Mouse (Mus musculus): Measurements from ENCODE around the gene Cadps.
"Not testable (repeated sequence)": the region's sequence is repeated elsewhere in the genome, so short reads cannot be mapped to it uniquely, and the experiment has no call there.

Gene Cadps

GRCm38 (mm10) chr14:12583536-12583935, 239.3 kb downstream of the Cadps start:
- no peak for DNase-seq (ENCODE audit: low read depth)

- DNase-seq (ENCODE audit: low read depth) = no peak
Measured at GRCm38 (mm10) chr14:12581657-12582056, 241.2 kb downstream of the Cadps start.

- DNase-seq (ENCODE audit: low read depth) = no peak
Measured at GRCm38 (mm10) chr14:12580786-12581185, 242.1 kb downstream of the Cadps start.

GRCm38 (mm10) chr14:12578156-12578555, 244.7 kb downstream of the Cadps start:
- DNase-seq (ENCODE audit: low read depth) = no peak

GRCm38 (mm10) chr14:12577475-12578140, 245.3 kb downstream of the Cadps start:
- DNase-seq (ENCODE audit: low read depth) = no peak

- DNase-seq (ENCODE audit: low read depth) = peak; percentile 73
Measured at GRCm38 (mm10) chr14:12575105-12575504, 247.8 kb downstream of the Cadps start.

GRCm38 (mm10) chr14:12574336-12574735, 248.5 kb downstream of the Cadps start:
- no peak for DNase-seq (ENCODE audit: low read depth)

GRCm38 (mm10) chr14:12561730-12562129, 261.1 kb downstream of the Cadps start:
- not testable (repeated sequence) for DNase-seq (ENCODE audit: low read depth)

- no peak for DNase-seq (ENCODE audit: low read depth)
Measured at GRCm38 (mm10) chr14:12560233-12560577, 262.7 kb downstream of the Cadps start.

GRCm38 (mm10) chr14:12559574-12560232, 263.2 kb downstream of the Cadps start:
- DNase-seq (ENCODE audit: low read depth) = no peak

- DNase-seq (ENCODE audit: low read depth) = no peak
Measured at GRCm38 (mm10) chr14:12558920-12559573, 263.8 kb downstream of the Cadps start.

GRCm38 (mm10) chr14:12554486-12554885, 268.4 kb downstream of the Cadps start:
- no peak for DNase-seq (ENCODE audit: low read depth)

GRCm38 (mm10) chr14:12551353-12551752, 271.5 kb downstream of the Cadps start:
- DNase-seq (ENCODE audit: low read depth) = no peak

- no peak for DNase-seq (ENCODE audit: low read depth)
Measured at GRCm38 (mm10) chr14:12550931-12551330, 271.9 kb downstream of the Cadps start.

- no peak for DNase-seq (ENCODE audit: low read depth)
Measured at GRCm38 (mm10) chr14:12549290-12549689, 273.6 kb downstream of the Cadps start.

GRCm38 (mm10) chr14:12547496-12547895, 275.4 kb downstream of the Cadps start:
- no peak for DNase-seq (ENCODE audit: low read depth)

GRCm38 (mm10) chr14:12541733-12542132, 281.1 kb downstream of the Cadps start:
- DNase-seq (ENCODE audit: low read depth) = no peak

- no peak for DNase-seq (ENCODE audit: low read depth)
Measured at GRCm38 (mm10) chr14:12539071-12539470, 283.8 kb downstream of the Cadps start.

GRCm38 (mm10) chr14:12531101-12531500, 291.8 kb downstream of the Cadps start:
- DNase-seq (ENCODE audit: low read depth) = peak; percentile 37

GRCm38 (mm10) chr14:12530554-12530953, 292.3 kb downstream of the Cadps start:
- DNase-seq (ENCODE audit: low read depth) = no peak

GRCm38 (mm10) chr14:12529961-12530542, 292.8 kb downstream of the Cadps start:
- peak; percentile 66 for DNase-seq (ENCODE audit: low read depth)

GRCm38 (mm10) chr14:12527296-12527695, 295.6 kb downstream of the Cadps start:
- DNase-seq (ENCODE audit: low read depth) = no peak

GRCm38 (mm10) chr14:12507018-12507417, 315.9 kb downstream of the Cadps start:
- no peak for DNase-seq (ENCODE audit: low read depth)

Data from NIH3T3 (cell line).